Mouse (Mus musculus) right cerebral cortex, postnatal 25 days (tissue): ENCODE data around the gene Gab2.

Experiments used
- DNase-seq: peaks from one replicate; pipeline ENCODE4 v3.0.0; 2022

Gene Gab2

DNA sequence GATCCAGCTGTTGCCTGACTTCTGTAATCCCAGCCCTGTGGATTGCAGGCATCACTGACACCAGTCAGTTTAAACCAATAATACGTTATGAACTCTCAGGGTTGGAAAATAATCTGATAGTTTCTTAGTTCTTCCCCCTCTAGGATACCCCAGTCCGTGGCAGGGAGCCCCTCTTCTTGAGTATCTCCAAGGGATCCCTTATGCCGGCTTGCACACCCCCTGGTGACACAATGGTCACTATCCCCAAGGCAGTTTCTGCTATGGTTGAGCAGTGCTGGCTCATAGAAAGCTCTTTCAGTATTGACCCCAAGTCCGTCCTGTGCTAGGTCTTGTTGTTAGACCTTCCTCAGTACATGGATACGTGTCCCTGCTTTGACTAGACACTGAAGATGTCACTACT lies 267.4 kb downstream of the Gab2 start:
- DNase-seq, result no peak

- no peak for DNase-seq
These were observed 268.1 kb downstream of the Gab2 start for GRCm38 (mm10) chr7:97349438-97349837.

DNA sequence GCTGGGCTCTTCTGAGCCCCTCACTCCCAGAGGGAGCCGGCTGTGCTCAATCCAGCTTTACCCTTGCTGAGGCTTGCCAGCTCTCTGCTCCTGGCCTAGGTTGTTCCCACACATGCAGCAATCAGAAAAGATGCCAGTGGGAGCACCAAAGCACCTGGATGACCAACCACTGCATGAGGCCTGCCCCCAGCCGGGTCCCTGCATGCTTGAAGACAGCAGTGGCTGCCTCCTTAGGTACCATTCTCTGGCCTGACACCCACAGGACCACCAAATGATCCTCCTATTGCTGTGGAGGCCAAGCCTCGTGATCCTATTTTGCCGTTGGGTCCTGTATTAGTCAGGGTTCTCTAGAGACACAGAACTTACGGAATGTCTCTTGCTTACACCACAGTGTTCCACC lies 269.5 kb downstream of the Gab2 start:
- no peak for DNase-seq

GRCm38 (mm10) chr7:97351792-97352513 lies 270.6 kb downstream of the Gab2 start:
- no peak for DNase-seq

DNA sequence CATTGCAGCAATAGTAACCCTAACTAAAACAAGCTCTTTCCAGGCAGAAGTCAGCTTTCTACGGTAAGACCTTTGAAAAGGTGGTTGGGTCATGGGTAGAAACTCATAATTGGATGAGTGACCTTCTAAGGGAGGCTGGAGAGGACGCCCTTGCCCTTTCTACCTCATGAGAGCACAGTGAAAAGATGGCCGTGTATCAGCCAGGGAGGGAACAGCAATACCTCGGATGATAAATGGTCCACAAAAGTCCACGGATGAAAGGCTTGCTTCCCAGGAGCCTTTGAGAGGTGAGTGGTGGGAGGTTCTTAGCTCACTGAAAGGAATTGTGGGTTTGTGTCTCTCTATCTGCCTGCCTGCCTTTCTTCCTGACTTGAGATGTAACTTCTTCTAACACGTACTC lies 272.0 kb downstream of the Gab2 start:
- DNase-seq, result no peak

GRCm38 (mm10) chr7:97355068-97355841 lies 273.9 kb downstream of the Gab2 start:
- DNase-seq, result no peak

- no peak for DNase-seq
These were observed 274.9 kb downstream of the Gab2 start for GRCm38 (mm10) chr7:97356253-97356652.

DNA sequence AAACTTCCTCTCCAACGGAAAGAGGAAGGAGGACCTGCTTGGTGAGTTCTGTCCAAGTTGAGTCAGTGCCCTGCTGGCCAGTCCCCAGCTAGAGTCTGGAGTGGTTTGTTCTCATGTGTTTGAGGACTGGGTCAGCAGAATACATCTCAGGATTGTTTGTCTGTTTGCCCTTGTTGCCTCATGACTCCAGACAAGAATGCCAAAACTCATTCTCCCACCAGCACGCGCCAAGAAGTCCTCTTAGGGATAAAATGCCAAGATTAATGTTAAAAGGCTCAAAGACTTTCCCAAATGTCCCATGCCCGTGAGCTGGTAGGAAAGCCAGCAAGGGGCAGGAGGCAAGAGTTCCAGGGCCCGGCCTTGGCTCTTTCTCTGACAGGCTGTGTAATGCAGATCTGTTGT lies 275.5 kb downstream of the Gab2 start:
- no peak for DNase-seq

GRCm38 (mm10) chr7:97357840-97358239 lies 276.5 kb downstream of the Gab2 start:
- DNase-seq, result no peak

- DNase-seq, result no peak
These were observed 277.0 kb downstream of the Gab2 start for GRCm38 (mm10) chr7:97358347-97358746.
